Mouse (Mus musculus) kidney, postnatal 10 days (tissue): Measurements from ENCODE around the gene Ufsp1.

Experiments used
- DNase-seq: peaks from one replicate; pipeline ENCODE4 v3.0.0; 2021; ENCODE audit warnings: mixed read lengths

Gene Ufsp1

DNA sequence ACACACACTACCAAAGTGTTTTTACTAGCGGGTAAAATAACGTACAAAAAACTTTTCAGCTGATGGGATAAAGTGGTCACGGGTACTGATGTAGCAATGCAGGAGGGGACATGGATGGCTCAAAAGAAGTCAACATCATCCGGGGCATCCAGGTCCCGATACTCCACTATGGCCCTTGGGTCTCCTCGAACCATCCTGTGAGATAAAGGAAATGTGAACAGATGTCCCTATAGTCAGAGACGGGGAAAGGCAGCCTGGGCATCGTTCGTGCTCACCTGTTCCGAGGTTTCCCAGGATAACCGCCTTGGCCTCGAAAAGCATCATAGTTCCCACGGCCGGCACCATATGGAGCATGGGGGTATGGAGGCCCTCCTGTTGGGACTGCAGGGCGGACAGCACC, 1.3 kb downstream of the Ufsp1 start:
- no peak for DNase-seq

- no peak for DNase-seq
Observed at GRCm38 (mm10) chr5:137297126-137297525, 2.7 kb downstream of the Ufsp1 start.

GRCm38 (mm10) chr5:137299240-137299639, 4.8 kb downstream of the Ufsp1 start:
- DNase-seq: no peak

GRCm38 (mm10) chr5:137301253-137301652, 6.8 kb downstream of the Ufsp1 start:
- DNase-seq: peak; percentile 64

DNA sequence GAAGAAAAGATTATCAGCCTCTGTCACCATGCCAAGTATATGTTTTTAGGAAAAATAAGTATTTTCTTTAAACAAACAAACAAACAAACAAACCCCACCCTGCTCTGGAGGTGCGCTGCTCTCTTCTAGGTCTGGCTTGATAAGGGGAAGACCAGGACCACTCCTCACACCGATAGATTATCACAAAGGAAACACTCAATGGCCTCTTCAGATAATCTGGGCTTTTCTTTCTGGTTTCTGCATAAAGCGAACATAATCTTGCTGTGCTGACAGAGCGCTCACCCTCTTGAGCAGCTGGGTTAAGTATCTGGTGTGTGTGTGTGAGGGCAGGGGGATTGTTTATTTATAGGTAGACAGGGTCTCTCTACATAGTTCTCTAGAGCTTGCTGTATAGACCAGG, 9.2 kb downstream of the Ufsp1 start:
- no peak for DNase-seq

DNA sequence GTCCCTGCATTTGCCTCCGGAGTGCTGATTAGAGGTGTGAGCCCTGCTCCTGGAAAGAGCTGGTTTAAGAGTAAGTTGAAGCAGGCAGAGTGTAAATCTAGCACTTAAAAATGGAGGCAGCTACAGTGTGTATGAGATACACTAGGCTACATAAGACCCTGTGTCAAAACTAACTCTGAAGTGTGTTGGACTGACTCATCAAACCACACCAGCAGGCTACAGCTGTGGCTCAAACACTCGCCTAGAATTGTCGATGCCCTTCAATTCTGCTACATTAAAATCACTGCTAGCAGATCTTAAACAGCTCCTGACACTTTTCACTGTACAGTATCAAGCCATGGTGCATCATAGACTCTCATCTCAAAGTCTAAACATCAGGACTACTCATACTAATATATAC, 9.7 kb downstream of the Ufsp1 start:
- no peak for DNase-seq

- no peak for DNase-seq
Observed at GRCm38 (mm10) chr5:137304816-137305215, 10.4 kb downstream of the Ufsp1 start.

DNA sequence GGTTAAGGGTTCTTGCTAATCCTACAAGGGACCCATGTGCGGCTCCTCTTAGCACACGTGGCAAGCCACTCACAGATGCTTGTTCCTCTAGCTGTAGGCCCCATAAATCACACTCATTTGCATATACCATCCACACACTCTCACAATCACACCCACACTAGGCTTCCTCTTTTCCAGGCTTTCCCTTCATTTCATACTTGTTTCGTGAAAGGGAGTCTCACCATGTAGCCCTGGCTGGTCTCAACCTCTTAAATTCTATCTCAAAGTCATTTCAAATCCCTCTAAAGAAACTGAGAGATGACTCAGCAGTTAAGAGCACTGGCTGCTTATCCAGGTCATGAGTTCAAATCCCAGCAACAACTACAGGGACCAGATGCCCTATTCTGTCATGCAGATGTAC, 11.4 kb downstream of the Ufsp1 start:
- no peak for DNase-seq

DNA sequence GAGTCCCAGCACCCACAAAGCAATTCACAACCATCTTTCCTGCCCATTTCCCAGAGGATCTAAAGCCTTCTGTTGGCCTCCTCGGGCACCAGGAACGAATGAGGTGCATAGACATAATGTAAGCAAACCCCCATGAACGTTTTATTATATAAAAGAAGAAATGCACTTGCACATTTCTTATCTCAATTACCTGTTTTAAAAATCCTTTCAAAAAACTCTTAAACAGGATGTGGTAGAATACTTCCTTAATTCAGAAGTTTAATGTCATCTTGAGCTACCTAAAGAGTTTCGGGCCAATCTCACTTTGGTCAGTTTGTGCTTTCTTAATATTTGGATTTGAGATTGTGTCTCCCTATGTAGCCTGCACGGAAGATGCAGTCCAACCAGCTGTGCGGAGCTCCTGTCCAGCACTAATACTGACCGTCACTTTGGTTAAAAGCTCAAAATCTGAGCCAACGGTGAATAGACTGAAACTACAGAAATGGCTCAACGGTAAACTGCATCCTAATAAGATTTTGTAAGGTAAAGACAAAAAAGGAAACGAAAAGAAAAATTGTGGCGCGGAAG, 12.1 kb downstream of the Ufsp1 start:
- DNase-seq: no peak

- DNase-seq: peak; percentile 95
Observed at GRCm38 (mm10) chr5:137307071-137307912, 12.9 kb downstream of the Ufsp1 start, which contains the start of gene Srrt. Srrt (minus strand) TSS chr5:137307674.

GRCm38 (mm10) chr5:137308356-137308755, 13.9 kb downstream of the Ufsp1 start:
- no peak for DNase-seq

GRCm38 (mm10) chr5:137313466-137314192, 19.2 kb downstream of the Ufsp1 start:
- no peak for DNase-seq

GRCm38 (mm10) chr5:137314193-137315083, 20.0 kb downstream of the Ufsp1 start, which contains the start of gene Trip6:
Trip6 (minus strand) TSS chr5:137314404.
- DNase-seq: peak; percentile 96

GRCm38 (mm10) chr5:137315084-137315903, 20.9 kb downstream of the Ufsp1 start:
- DNase-seq: peak; percentile 68

DNA sequence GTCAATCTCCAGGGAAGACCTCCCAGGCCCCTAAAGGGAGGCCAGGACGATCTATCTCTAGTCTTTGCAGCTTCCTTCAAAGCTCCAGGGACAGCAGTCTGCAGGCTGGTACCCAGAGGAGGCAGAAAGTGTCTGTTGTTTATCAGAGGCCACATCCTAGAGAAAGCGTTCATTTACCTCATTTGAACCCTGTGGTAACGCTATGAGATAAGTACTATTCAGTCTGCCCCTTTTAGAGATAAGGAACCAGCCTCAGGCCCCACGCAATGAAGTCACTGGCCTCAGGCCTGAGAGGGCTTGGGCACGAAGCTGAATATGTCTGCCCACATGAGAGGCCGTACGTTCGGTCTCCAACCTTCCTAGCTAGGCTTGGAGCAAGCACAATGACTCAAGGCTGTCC, 22.9 kb downstream of the Ufsp1 start:
- DNase-seq: no peak

GRCm38 (mm10) chr5:137318570-137318969, 24.1 kb downstream of the Ufsp1 start:
- DNase-seq: no peak

GRCm38 (mm10) chr5:137320996-137321395, 26.6 kb downstream of the Ufsp1 start:
- no peak for DNase-seq

DNA sequence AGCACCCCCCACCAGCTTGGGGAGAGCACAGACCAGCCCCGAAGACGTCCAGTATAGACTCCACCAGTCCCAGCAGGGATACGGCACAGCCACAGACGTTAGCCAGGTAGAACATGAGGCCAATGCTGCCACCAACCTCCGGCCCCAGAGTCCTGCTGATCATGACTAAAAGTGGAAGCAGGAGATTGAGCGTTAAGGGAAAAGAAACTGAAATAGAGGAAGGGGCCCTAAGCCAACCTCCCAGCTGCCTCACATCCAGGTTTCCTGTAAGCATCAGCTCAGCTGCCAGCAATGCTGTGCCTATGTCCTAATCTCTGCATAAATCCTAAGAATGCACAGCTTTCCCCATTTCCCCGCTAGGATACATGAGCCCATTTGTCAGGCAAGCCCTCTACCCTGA, 36.5 kb downstream of the Ufsp1 start:
- DNase-seq: no peak

GRCm38 (mm10) chr5:137332857-137333511, 38.6 kb downstream of the Ufsp1 start:
- no peak for DNase-seq

- peak; percentile 98 for DNase-seq
Observed at GRCm38 (mm10) chr5:137333512-137334174, 39.2 kb downstream of the Ufsp1 start, which contains the start of gene Slc12a9. Slc12a9 (minus strand) TSS chr5:137333597.
